Mouse (Mus musculus) natural killer cell, adult 2 months (primary cell): ENCODE results near the gene Cep131.
A peak's percentile ranks its signal among the peaks of the same experiment; 100 is the strongest.

ENCODE experiments used
- DNase-seq, 2 experiments: peaks; one replicate each; pipeline ENCODE4 v3.0.0; 2022; ENCODE audit warnings: low spot score in 2 of 2

Cep131 gene

DNA sequence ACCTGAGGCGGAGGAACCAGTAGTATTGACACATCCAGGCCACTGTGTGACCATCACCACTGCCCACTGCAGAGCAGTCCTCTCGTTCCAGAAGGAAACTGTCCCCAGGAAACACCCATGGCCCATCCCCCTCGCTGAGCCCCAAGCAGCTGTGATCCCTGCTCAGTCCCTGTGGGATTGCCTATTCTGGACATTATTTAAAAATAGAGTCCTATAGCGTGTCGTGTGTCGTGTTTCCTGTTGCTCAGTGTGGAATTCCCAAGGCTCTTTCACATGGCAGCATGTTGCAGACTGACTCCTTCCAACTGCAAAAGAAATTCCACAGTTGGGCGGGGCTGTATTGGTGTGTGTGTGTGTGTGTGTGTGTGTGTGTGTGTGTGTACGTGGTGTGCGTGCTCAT, 34.4 kb downstream of the Cep131 start:
- no peak for DNase-seq

- DNase-seq, result no peak
Measured at GRCm38 (mm10) chr11:120051124-120051811, 35.4 kb downstream of the Cep131 start.

GRCm38 (mm10) chr11:120049067-120049466, 37.6 kb downstream of the Cep131 start:
- no peak for DNase-seq

- DNase-seq, result no peak
Measured at GRCm38 (mm10) chr11:120048252-120048556, 38.4 kb downstream of the Cep131 start.

DNA sequence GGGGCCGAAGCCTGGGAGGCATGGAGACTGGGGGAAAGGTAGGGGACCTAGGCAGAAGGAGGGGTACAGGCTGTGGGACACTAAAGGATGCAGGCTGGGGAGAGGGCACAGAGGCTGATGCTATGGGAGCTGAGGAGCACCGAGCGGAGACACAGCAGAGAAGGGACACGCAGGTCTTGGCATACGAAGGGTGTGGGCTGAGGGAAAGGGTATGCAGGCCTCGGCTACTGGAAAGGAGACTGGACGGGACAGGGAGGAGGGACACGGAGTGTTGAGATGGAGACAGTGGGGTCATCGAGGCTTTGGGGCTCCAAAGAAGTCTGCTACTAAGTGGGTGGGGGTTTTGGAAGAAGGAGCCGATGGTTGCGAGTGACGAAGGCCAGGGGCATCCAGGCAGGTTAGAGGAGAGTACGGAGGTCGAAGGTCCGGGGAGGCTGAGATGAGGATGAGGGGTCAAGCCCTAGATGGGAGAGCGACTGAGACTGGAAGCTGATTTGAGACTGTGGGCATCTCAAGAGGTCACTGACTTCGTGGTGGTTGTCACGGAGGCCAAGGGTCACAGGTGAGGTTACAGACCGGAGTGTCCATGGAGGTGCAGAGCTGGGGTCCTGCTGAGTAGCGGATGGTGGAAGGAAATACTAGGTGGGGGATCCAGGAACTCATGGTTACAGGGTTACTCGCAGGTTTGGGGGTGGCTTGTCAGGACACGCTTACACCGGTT, 38.9 kb downstream of the Cep131 start:
- no peak for DNase-seq

DNA sequence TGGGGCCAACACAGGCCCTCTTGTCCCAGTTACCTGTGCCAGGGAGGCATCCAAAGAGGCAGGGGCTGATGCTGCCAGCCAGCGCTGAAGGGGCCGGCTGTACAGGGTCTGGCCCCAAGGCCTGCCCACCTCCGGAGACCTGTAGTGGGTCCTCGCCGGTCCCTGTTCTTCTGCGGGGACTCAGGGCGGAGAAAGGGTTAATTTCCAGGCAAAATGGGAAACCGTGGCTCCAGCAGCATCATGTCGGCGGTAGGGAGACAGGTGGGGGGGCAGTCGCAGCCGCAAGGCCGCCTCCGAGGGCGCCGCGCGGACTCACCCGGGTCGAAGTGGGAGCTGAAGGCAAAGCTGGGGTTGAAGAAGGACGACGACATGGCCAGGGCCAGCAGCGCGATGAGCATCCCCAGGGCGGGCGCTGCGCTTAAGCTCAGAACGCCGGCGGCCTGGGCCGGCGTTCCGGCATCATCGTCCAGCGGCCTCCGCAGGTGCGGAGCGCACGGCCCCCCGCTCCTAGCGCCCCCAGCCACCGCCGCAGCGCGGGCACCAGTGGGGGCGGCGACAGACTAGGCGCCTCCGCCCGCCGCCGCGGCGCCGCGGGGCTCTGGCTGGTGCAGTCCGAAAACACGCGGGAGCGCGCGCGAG, 40.0 kb downstream of the Cep131 start, which contains the start of gene Aatk:
Gene Aatk (minus strand): TSS at position 615 of the 639 bp plus-strand sequence.
- no peak for DNase-seq

- no peak for DNase-seq
Measured at GRCm38 (mm10) chr11:120045839-120046552, 40.6 kb downstream of the Cep131 start.

DNA sequence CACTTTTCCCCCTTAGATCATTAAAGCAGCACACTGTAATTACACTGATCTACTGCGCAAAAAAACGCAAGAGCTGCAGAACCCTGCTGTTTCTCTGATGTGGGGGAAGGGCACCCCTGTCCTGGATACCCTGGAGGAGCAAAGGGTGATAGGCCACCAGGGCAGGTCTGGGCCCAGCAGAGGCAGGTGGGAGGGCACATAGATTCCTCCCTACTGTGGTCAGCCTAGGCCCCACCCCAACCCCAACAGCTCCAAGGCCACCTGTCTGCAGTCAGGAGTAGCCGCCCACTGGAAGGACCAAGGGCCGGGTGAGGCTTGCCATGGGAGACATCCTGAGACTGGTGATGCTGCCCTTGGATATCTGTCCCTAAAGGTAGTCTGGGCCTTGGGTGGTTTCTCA, 41.3 kb downstream of the Cep131 start:
- no peak for DNase-seq

GRCm38 (mm10) chr11:120042141-120042838, 44.3 kb downstream of the Cep131 start:
- no peak for DNase-seq

DNA sequence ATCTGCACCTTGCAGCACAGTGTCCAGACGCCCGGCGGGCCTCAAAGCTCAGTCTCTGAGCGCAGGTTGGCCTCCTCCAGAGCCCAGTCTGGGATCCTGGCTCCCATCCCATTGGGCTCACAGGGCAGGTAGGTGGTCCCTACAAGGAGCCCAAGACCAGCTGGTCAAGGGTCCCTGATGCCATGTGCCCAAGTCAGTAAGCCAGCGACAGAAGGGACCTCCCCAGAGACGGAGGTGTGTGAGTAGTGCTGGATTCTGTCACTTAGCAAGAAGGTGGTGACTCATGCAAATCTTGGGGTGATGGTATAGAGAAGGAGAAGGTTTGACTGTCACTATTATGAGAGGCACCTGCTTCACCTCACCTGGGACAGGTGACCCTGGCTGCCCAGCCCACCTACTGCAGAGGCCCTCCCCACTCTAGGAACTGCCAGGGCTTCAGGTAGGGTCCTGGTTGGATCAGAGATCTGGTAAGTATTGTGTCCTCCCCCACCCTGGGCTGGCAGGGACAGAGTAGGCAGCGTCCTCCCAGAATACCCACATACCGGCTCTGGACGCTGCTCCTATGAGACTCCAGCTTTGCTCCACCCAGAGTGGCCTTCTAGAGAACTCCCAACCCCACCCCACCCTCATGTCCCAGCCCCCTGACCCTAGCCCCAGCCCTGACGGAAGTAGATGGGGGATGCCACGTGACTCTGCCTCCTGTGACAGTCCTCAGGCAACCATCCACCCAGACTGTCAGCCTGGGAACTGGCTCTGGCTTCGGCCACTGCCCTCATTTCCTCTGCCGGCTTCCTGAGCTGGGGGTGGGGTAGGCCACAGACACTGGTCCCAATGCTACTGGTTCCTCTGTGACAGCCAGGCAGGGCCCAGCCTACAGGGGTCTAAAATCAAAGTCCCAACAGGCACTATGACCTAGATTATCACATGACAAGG, 45.2 kb downstream of the Cep131 start:
- peak in 1 of 2 experiments; percentile 25 for DNase-seq

- DNase-seq, result no peak
Measured at GRCm38 (mm10) chr11:120040440-120040839, 46.2 kb downstream of the Cep131 start.

- no peak for DNase-seq
Measured at GRCm38 (mm10) chr11:120039581-120039980, 47.0 kb downstream of the Cep131 start.

DNA sequence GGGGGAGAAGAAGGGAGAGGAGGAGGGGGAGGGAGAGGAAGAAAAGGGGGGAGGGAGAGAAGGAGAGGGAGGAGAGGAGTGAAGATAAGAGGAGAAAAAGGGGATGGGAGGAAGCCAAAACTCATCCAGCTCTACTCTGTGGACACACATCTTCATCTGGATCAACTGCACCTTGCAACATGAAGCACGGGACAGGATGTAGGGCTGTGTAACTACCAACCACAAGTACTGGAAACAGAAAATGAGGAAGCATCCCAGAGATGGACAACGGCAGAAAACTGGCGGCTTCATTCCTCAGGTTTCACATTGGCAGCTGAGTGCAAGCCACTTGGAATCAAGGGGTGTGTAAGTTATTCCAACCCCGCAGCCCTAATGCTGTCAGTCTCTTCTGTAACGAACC, 51.9 kb downstream of the Cep131 start:
- no peak for DNase-seq

- no peak for DNase-seq
Measured at GRCm38 (mm10) chr11:120034306-120034705, 52.3 kb downstream of the Cep131 start.

DNA sequence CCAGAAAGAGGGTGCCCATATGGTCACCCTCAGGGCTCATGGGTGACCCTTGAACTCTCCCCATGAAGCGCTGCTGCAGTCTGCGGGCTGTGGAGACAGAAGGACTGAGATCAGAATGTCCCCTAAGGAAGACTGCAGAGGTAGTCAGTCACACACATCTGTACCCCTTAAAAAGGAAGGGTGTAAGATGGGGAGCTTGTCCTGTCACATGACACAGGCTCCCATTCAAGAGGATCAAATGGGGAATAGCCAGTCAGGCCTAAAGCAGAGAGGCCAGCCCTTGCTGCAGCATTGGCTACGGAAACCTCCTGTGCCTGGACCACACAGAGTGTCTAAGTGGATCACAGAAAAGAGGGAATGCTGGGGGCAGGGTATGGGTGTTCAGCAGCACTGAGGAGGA, 53.2 kb downstream of the Cep131 start:
- DNase-seq, result no peak

GRCm38 (mm10) chr11:120032052-120032451, 54.6 kb downstream of the Cep131 start:
- DNase-seq, result no peak

DNA sequence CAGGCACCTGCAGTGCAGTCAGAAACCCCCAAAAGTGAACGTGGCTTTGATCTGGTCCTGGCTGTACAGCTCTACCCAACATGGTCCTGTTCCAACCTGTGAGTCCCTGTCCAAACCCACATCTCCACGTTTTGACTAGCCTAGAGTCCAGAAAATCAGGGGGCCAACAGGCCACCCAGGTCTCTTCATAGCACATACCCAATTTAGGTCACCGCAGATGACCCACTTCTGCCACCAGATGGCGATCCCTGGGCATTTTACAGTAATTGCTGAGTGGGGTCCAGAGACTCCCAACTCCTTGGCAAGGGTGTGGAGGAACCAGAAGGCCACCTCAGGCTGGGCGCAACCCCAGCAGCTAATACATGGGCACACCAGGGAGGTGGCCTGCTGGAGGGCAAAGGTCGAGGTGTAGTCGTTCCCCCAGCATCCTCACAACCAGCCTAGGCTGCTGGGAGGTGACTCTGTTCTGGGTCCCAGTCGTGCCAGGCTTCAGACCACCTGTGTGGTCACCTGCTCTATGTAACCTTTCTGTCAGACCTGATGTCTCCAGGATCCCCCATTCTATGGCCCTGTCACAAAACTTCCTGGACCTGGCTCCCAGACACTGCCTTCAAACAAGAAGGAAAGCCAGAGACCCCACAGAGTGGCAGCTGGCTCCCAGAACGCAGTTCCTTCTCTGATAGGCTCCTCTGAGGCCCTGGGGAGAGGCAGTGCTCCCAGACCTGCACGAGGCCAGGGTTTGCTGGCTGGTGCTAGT, 56.3 kb downstream of the Cep131 start:
- no peak for DNase-seq

GRCm38 (mm10) chr11:120029431-120030144, 57.0 kb downstream of the Cep131 start:
- no peak for DNase-seq
